In genomic region chr10:13500473-13500872, GRCm38 (mm10) we compare ENCODE assay signal across 9 mouse cellular contexts. TPM values are rescaled to one million over a fixed set of nuclear protein-coding genes. Genes with fewer than 3 reads are reported as not detected.
DNase-seq lines count a peak whose midpoint lies in the region; ATAC-seq and TF ChIP-seq lines count a peak whose summit lies in the region.
"Had no signal": no experiment of that assay in that cellular context is flagged by ENCODE, and none has a peak within 500 bp of the region (broad histone marks: within the 10 kb centered on the region; RNA-seq: fewer than 3 reads in every experiment).

No protein-coding gene starts in this region.

- H3K27ac ChIP-seq in heart, adult 2 months: peak overlapping the region; percentile 73
- peak overlapping the region; percentile 4 to 15; a peak in 1 of 4 replicates for H3K27ac ChIP-seq in heart, embryonic 14.5 days (replicated peaks in 1 of 2; ENCODE audit: control insufficient read depth in 1 of 2, insufficient read depth in 1 of 2, low read depth in 2 of 2, low read length in 2 of 2)
- no peak overlapping the region for H3K27ac ChIP-seq in liver, embryonic 14.5 days
- peak overlapping the region; percentile 84 for H3K27ac ChIP-seq in small intestine, adult 2 months (ENCODE audit: insufficient read depth, low read depth, low read length)

- no peak for ATAC-seq in heart, embryonic 14.5 days (ENCODE audit: insufficient number of reproducible peaks, insufficient read depth, low FRiP score, low read depth)
- no peak for ATAC-seq in liver, embryonic 14.5 days (ENCODE audit: insufficient read depth)
- ATAC-seq in megakaryocyte-erythroid progenitor cell, adult 5-6 weeks (replicated peaks; ENCODE audit: low FRiP score, low TSS enrichment, poor library complexity, severe bottlenecking): no peak

- peaks cover 4% of the 10 kb centered on the region for H3K4me1 ChIP-seq in heart, adult 2 months (ENCODE audit: control insufficient read depth, insufficient read depth, low read length)
- H3K4me1 ChIP-seq in heart, embryonic 14.5 days (ENCODE audit: control insufficient read depth in 2 of 2, insufficient read depth in 2 of 2, low read length in 2 of 2): peaks cover 15 to 29% of the 10 kb centered on the region in 2 experiments
- H3K4me1 ChIP-seq in liver, embryonic 14.5 days (replicated peaks; ENCODE audit: control insufficient read depth in 2 of 2, insufficient read depth in 2 of 2, low read length in 1 of 2): peaks cover 7 to 16% of the 10 kb centered on the region in 2 experiments
- peaks cover 4% of the 10 kb centered on the region; the same call in 1 of the 2 replicates for H3K4me1 ChIP-seq in small intestine, adult 2 months (ENCODE audit: control insufficient read depth, insufficient read depth, insufficient read length, low read length)

- peak in 1 of 2 experiments; percentile 41 for DNase-seq in heart, adult 2 months
- no peak for DNase-seq in heart, adult 11 months
- peak; percentile 7 for DNase-seq in ES-CJ7 (ENCODE audit: low read depth, low spot score)
- DNase-seq in liver, embryonic 14.5 days (ENCODE audit: low read depth in 3 of 3, low spot score in 3 of 3): no peak
- DNase-seq in embryo, embryonic 11 days: no peak

- H3K9ac ChIP-seq in heart, adult 2 months (ENCODE audit: low read depth, low read length): peak overlapping the region; percentile 78; the same call in 1 of the 2 replicates
- H3K9ac ChIP-seq in heart, embryonic 14.5 days (ENCODE audit: low read length): peak overlapping the region; percentile 76
- peak overlapping the region; percentile 79; the same call in 1 of the 2 replicates for H3K9ac ChIP-seq in liver, embryonic 14.5 days (replicated peaks)

- intact Hi-C loops in heart, adult 2 months (cut with DNase I): no loop called here

- H3K36me3 ChIP-seq in heart, adult 2 months (ENCODE audit: control insufficient read depth, insufficient read depth, low read length): peaks cover 10% of the 10 kb centered on the region
- peaks cover 20% of the 10 kb centered on the region for H3K36me3 ChIP-seq in heart, embryonic 14.5 days (ENCODE audit: control insufficient read depth, insufficient read depth, low read length)
- peaks cover 10% of the 10 kb centered on the region; the same call in 1 of the 2 replicates for H3K36me3 ChIP-seq in liver, embryonic 14.5 days (replicated peaks; ENCODE audit: control insufficient read depth, insufficient read depth, low read depth)
- H3K36me3 ChIP-seq in small intestine, adult 2 months (ENCODE audit: control insufficient read depth, insufficient read depth, low read length): peaks cover 6% of the 10 kb centered on the region

- WGBS in heart, adult 2 months: 41% methylated on average over 9 of the region's 9 CpGs
- 48% methylated on average over 9 of the region's 9 CpGs for WGBS in heart, embryonic 14.5 days
- 29% methylated on average over 9 of the region's 9 CpGs for WGBS in liver, embryonic 14.5 days (ENCODE audit: insufficient replicate concordance)
- WGBS in small intestine, adult 2 months: 26% methylated on average over 9 of the region's 9 CpGs

- TF ChIP-seq CTCF in heart, adult 2 months (IDR thresholded peaks at IDR 0.05): no peak
- no peak for TF ChIP-seq CTCF in liver, embryonic 14.5 days (IDR thresholded peaks at IDR 0.05; ENCODE audit: low read depth)
- TF ChIP-seq CTCF in small intestine, adult 2 months (IDR thresholded peaks at IDR 0.05; ENCODE audit: extremely low read depth, insufficient read length, insufficient replicate concordance, low read depth, low read length): no peak

- no peaks in the 10 kb centered on the region for H3K9me3 ChIP-seq in heart, embryonic 14.5 days (ENCODE audit: control insufficient read depth, low read length)
- H3K9me3 ChIP-seq in liver, embryonic 14.5 days (ENCODE audit: control insufficient read depth, low read length): no peaks in the 10 kb centered on the region

- H3K79me2 ChIP-seq in heart, adult 2 months (replicated peaks; ENCODE audit: control insufficient read depth, insufficient read depth, low read length): 0 out of 2 replicates have a peak, but pooled peaks cover 2% of the 10 kb centered on the region

- H3K27me3 ChIP-seq in heart, adult 2 months (ENCODE audit: control insufficient read depth, insufficient read depth, low read length): no peaks in the 10 kb centered on the region
- no peaks in the 10 kb centered on the region for H3K27me3 ChIP-seq in heart, embryonic 14.5 days (ENCODE audit: control insufficient read depth, insufficient read depth, low read length)
- H3K27me3 ChIP-seq in liver, embryonic 14.5 days (ENCODE audit: control insufficient read depth, insufficient read depth, low read length): no peaks in the 10 kb centered on the region
- H3K27me3 ChIP-seq in small intestine, adult 2 months (ENCODE audit: control insufficient read depth, insufficient read depth, low read length): no peaks in the 10 kb centered on the region
- H3K27me3 ChIP-seq: Patski had no signal

- H3K4me3 ChIP-seq in heart, adult 2 months: peak overlapping the region; percentile 66
- H3K4me3 ChIP-seq in heart, embryonic 14.5 days (ENCODE audit: control insufficient read depth in 1 of 2, insufficient read depth in 1 of 2, low read depth in 1 of 2, low read length in 2 of 2): peak overlapping the region; percentile 64 to 82; a peak in 3 of 4 replicates
- peak overlapping the region; percentile 63 to 85 for H3K4me3 ChIP-seq in liver, embryonic 14.5 days (ENCODE audit: insufficient read depth in 1 of 2, low read depth in 2 of 2, low read length in 2 of 2)
- peak overlapping the region; percentile 90 for H3K4me3 ChIP-seq in small intestine, adult 2 months (ENCODE audit: low read depth, low read length)

- H3K4me2 ChIP-seq in heart, embryonic 14.5 days (ENCODE audit: low read length): peak overlapping the region; percentile 89
- peak overlapping the region; percentile 79 for H3K4me2 ChIP-seq in liver, embryonic 14.5 days (ENCODE audit: low read depth)

- no peak for TF ChIP-seq EP300 in heart, adult 2 months (IDR thresholded peaks at IDR 0.05; ENCODE audit: insufficient read depth, low read depth, low read length)
- TF ChIP-seq EP300 in liver, embryonic 14.5 days (IDR thresholded peaks at IDR 0.05; ENCODE audit: low read depth): no peak

- TF ChIP-seq POLR2A in heart, adult 2 months (IDR thresholded peaks at IDR 0.05; ENCODE audit: insufficient read depth, low read depth, low read length): no peak
- no peak for TF ChIP-seq POLR2A in small intestine, adult 2 months (IDR thresholded peaks at IDR 0.05; ENCODE audit: low read depth, low read length)

RNA-seq across cellular contexts. Expression of gene Fuca2, which starts 1.1 kb away (rescaled TPM):
- total RNA-seq in heart, adult 2 months (2021): 100 to 1,000 TPM; 202 to 207 TPM
- polyA plus RNA-seq in heart, adult 2 months (2012; rRNA removed): 86.2 and 164 TPM in 2 replicates
- 87.8 and 103 TPM in 2 replicates for polyA plus RNA-seq in heart, embryonic 14.5 days (2014; fragmentation: Nextera tagmentation; extraction: Ambion mirVana)
- polyA plus RNA-seq in liver, embryonic 14.5 days (2012; rRNA removed): 14.2 and 23.9 TPM in 2 replicates
- polyA plus RNA-seq in liver, embryonic 14.5 days (2014; fragmentation: Nextera tagmentation; extraction: Ambion mirVana): 66.7 and 74.1 TPM in 2 replicates
- 15.9 and 31.9 TPM in 2 replicates for polyA plus RNA-seq in small intestine, adult 2 months (2012; rRNA removed)
- total RNA-seq in megakaryocyte-erythroid progenitor cell, adult 5-6 weeks (2014; fragmentation: Nextera tagmentation): 20.8 and 47.5 TPM in 2 replicates
- total RNA-seq in megakaryocyte-erythroid progenitor cell, adult 5-6 weeks (2017): 27.3 and 29.3 TPM in 2 replicates

RNA-seq across cellular contexts. Expression of gene Phactr2, which starts 26.3 kb away (rescaled TPM):
- 10 to 100 TPM; 47.7 to 49.3 TPM for total RNA-seq in heart, adult 2 months (2021)
- polyA plus RNA-seq in heart, adult 2 months (2012; rRNA removed): 15.2 and 23.9 TPM in 2 replicates
- polyA plus RNA-seq in heart, embryonic 14.5 days (2014; fragmentation: Nextera tagmentation; extraction: Ambion mirVana): 78.8 and 80.1 TPM in 2 replicates
- polyA plus RNA-seq in liver, embryonic 14.5 days (2012; rRNA removed): 0.89 and 1.5 TPM in 2 replicates
- 3.5 and 4.0 TPM in 2 replicates for polyA plus RNA-seq in liver, embryonic 14.5 days (2014; fragmentation: Nextera tagmentation; extraction: Ambion mirVana)
- 3.7 and 4.5 TPM in 2 replicates for polyA plus RNA-seq in small intestine, adult 2 months (2012; rRNA removed)
- total RNA-seq in megakaryocyte-erythroid progenitor cell, adult 5-6 weeks (2014; fragmentation: Nextera tagmentation): 8.5 and 10.1 TPM in 2 replicates
- total RNA-seq in megakaryocyte-erythroid progenitor cell, adult 5-6 weeks (2017): 4.8 and 10.1 TPM in 2 replicates

RNA-seq across cellular contexts. Expression of gene Adat2, which starts 52.2 kb away (rescaled TPM):
- 1 to 10 TPM; 2.1 to 2.8 TPM for total RNA-seq in heart, adult 2 months (2021)
- 2.8 and 3.7 TPM in 2 replicates for polyA plus RNA-seq in heart, adult 2 months (2012; rRNA removed)
- 4.1 TPM in 2 replicates for polyA plus RNA-seq in heart, embryonic 14.5 days (2014; fragmentation: Nextera tagmentation; extraction: Ambion mirVana)
- 2.4 and 4.0 TPM in 2 replicates for polyA plus RNA-seq in liver, embryonic 14.5 days (2012; rRNA removed)
- polyA plus RNA-seq in liver, embryonic 14.5 days (2014; fragmentation: Nextera tagmentation; extraction: Ambion mirVana): 2.7 and 3.4 TPM in 2 replicates
- 0.53 and 2.2 TPM in 2 replicates for polyA plus RNA-seq in small intestine, adult 2 months (2012; rRNA removed)
- 14.1 and 19.4 TPM in 2 replicates for total RNA-seq in megakaryocyte-erythroid progenitor cell, adult 5-6 weeks (2014; fragmentation: Nextera tagmentation)
- total RNA-seq in megakaryocyte-erythroid progenitor cell, adult 5-6 weeks (2017): 4.4 and 5.3 TPM in 2 replicates

RNA-seq across cellular contexts. Expression of gene Pex3, which starts 52.5 kb away (rescaled TPM):
- total RNA-seq in heart, adult 2 months (2021): 10 to 100 TPM; 16.6 to 19.0 TPM
- polyA plus RNA-seq in heart, adult 2 months (2012; rRNA removed): 11.5 and 22.6 TPM in 2 replicates
- 26.2 and 28.2 TPM in 2 replicates for polyA plus RNA-seq in heart, embryonic 14.5 days (2014; fragmentation: Nextera tagmentation; extraction: Ambion mirVana)
- polyA plus RNA-seq in liver, embryonic 14.5 days (2012; rRNA removed): 5.2 and 7.5 TPM in 2 replicates
- polyA plus RNA-seq in liver, embryonic 14.5 days (2014; fragmentation: Nextera tagmentation; extraction: Ambion mirVana): 10.6 and 13.8 TPM in 2 replicates
- 1.1 and 2.3 TPM in 2 replicates for polyA plus RNA-seq in small intestine, adult 2 months (2012; rRNA removed)
- total RNA-seq in megakaryocyte-erythroid progenitor cell, adult 5-6 weeks (2014; fragmentation: Nextera tagmentation): 25.5 and 29.3 TPM in 2 replicates
- total RNA-seq in megakaryocyte-erythroid progenitor cell, adult 5-6 weeks (2017): 15.7 and 24.0 TPM in 2 replicates
